Mouse (Mus musculus) G1E-ER4 (cell line): ENCODE results near the gene Map6. TPM values are rescaled to one million over a fixed set of nuclear protein-coding genes. Genes with fewer than 3 reads are reported as not detected.

Experiments
- GATA1 ChIP-seq: IDR thresholded peaks from one replicate; pipeline ENCODE4 v1.8.0; 2012; ENCODE audit warnings: low read length, inconsistent platforms
- polyA plus RNA-seq: library from polyadenylated mRNA; stranded (reverse); fragments of >175 nt; gene quantifications from 2 replicates; pipeline ENCODE4 v1.2.3, GENCODE M21; 2012

Gene Map6
- polyA plus RNA-seq, 1 experiment: not detected

GRCm38 (mm10) chr7:99248906-99249581 lies 18.2 kb upstream of the Map6 start:
- no peak for TF ChIP-seq GATA1

- TF ChIP-seq GATA1: no peak
Measured at GRCm38 (mm10) chr7:99249582-99249911, 17.7 kb upstream of the Map6 start.

- TF ChIP-seq GATA1: no peak
Measured at GRCm38 (mm10) chr7:99250386-99250785, 16.9 kb upstream of the Map6 start.

GRCm38 (mm10) chr7:99255006-99255405 lies 12.2 kb upstream of the Map6 start:
- TF ChIP-seq GATA1: no peak

- TF ChIP-seq GATA1: no peak
Measured at GRCm38 (mm10) chr7:99261900-99262299, 5.3 kb upstream of the Map6 start.

- TF ChIP-seq GATA1: no peak
Measured at GRCm38 (mm10) chr7:99263509-99263908, 3.7 kb upstream of the Map6 start.

GRCm38 (mm10) chr7:99264597-99264996 lies 2.6 kb upstream of the Map6 start:
- TF ChIP-seq GATA1: no peak

- TF ChIP-seq GATA1: no peak
Measured at GRCm38 (mm10) chr7:99267897-99268505, 754 bp downstream of the Map6 start.

- no peak for TF ChIP-seq GATA1
Measured at GRCm38 (mm10) chr7:99268506-99268900, 1.3 kb downstream of the Map6 start.

GRCm38 (mm10) chr7:99268951-99269945 lies 2.0 kb downstream of the Map6 start:
- no peak for TF ChIP-seq GATA1

- no peak for TF ChIP-seq GATA1
Measured at GRCm38 (mm10) chr7:99271630-99272029, 4.4 kb downstream of the Map6 start.

GRCm38 (mm10) chr7:99275131-99275530 lies 7.9 kb downstream of the Map6 start:
- no peak for TF ChIP-seq GATA1

- TF ChIP-seq GATA1: no peak
Measured at GRCm38 (mm10) chr7:99276679-99277078, 9.4 kb downstream of the Map6 start.

GRCm38 (mm10) chr7:99278309-99278708 lies 11.1 kb downstream of the Map6 start:
- TF ChIP-seq GATA1: no peak

GRCm38 (mm10) chr7:99279586-99279985 lies 12.3 kb downstream of the Map6 start:
- no peak for TF ChIP-seq GATA1

- TF ChIP-seq GATA1: no peak
Measured at GRCm38 (mm10) chr7:99287287-99287686, 20.0 kb downstream of the Map6 start.
